Mouse (Mus musculus) brain, embryonic 18.5 days (tissue): ENCODE data around the gene Prss50.

Experiments
- DNase-seq: peaks from one replicate; pipeline ENCODE4 v3.0.0-alpha.2; 2012; ENCODE audit warnings: low read depth, low spot score

Prss50 gene

DNA sequence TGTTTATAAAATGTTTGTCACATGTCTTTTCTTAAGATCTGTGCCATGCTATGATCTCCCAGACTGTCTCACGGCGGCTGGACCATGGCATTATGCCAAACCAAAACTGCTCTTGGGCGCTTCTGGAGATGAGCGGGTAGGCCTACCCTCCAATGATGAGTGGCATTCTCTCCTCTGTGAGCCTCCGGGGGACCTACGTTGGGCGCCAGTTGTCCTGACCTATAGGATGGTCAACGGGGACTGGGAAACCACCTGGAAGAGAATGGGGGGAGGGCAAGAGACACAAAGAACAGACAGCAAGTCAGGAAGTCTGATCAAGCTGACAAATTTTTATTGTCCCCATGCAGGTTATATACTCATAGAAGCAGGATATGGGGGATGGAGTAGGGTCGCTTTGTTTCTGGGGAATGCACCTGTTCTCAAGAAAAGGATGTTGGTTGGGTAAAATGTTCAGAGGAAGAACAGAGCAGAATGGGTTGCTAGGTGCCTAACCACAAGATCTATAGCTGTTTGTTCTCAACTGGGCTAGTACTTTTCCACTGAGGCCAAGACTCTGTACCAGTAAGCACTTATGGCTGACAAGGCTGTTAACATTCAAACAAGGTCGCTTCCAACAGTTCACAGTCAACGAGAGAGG, 49.6 kb downstream of the Prss50 start:
- DNase-seq = no peak

DNA sequence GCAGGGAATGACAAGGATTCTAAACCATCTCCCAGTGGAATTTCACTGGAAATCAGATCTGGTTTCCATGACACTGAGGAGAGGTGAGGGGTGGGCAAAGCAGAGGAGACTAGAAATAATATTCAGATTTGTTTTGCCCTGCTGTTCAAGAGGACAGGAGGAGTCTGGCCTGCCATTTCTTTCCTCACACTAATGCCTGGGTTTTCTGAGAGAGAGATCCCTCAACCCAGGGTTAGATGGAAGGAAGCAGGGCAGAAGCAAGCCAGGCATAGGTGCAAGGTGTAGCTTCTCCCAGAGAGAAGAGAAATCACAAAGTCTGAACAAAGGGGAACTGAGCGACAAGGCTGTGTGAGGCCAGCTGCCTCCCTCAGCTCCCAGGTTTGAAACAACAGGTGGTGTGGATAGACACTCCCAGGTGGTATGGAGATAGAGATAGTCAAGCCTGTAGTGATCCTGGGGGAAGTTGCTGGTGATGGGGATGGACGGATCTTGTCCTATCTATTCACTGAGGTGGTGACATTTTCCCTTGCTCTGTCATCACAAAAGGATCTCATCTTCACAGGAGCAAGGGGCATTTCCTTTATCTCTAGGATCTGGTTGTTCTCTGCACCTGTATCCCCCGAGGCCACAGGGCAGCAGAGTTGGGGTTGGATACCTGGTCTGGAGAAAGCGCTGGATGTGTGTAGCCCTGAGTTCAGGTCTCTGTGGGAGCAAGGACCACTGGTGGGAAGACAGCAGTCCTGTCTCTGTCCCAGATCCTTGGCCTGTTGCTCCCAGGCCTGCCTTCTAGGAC, 50.3 kb downstream of the Prss50 start:
- no peak for DNase-seq

DNA sequence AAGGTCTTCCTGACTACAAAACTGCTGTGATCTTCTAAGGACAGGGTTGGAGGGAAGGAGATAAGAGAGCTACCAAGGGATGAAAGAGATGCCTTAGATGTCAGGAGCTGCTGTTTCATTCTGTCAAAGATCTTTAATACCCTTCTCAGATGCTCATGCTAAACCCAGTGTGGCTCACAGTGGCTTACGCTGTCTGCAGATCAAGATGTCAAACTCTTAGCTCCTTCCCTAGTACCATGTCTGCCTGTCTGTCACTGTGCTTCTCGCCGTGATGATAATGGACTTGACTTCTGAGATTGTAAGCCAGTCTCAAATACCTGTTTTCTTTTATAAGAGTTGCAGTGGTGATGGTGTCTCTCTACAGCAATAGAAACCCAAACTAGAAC, 50.9 kb downstream of the Prss50 start:
- no peak for DNase-seq

DNA sequence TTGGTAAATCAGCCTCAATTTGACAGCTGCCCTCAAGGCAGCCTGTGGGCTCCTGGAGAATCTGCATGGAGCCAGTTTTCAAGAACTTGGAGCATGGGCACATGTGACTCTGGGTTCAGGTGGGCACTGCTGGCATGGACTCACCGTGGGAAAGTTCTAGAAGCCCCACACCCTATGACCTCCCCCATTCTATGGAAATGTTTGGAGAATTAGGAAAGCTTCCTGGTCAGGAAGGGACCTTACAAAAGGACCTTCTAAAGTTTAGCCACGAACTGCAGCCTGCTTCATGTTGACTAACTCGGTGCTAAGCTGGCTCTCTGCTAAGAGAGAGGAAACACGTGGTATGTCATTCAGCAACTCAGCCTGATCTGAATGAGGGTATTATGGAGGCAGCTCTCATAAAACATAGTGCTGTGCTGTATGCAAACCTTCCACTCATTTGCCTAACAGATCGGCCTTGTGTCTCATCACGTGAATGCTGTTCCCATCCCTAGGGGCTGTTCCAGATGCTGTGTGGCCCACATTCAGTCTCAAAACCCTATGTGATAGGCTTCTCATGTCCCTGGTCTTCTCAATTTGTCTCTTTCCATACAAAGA, 51.7 kb downstream of the Prss50 start:
- DNase-seq = no peak
